Mouse (Mus musculus) embryonic facial prominence, embryonic 11.5 days (tissue): ENCODE results near the gene 3110009E18Rik. TPM values are rescaled to one million over a fixed set of nuclear protein-coding genes. Genes with fewer than 3 reads are reported as not detected.

Experiments used
- ATAC-seq: fragments of 200-750 bp; cut with Nextera tagmentation; replicated peaks from 2 replicates; pipeline ENCODE4 v1.8.0; 2017; ENCODE audit warnings: low read depth; ENCODE audit not compliant: insufficient number of reproducible peaks, low FRiP score, low TSS enrichment
- DNase-seq: peaks from one replicate; pipeline ENCODE4 v3.0.0-alpha.2; 2015; ENCODE audit warnings: low spot score
- H3K27ac ChIP-seq: fragments of 300-500 bp; sonication (generic); replicated peaks from 2 replicates; pipeline ENCODE4 v1.5.1; 2014; ENCODE audit warnings: mild to moderate bottlenecking, low read depth, low read length, control low read depth
- H3K27me3 ChIP-seq: fragments of 300-500 bp; sonication (generic); 2 replicates; pipeline ENCODE4 v1.6.1; 2014; ENCODE audit warnings: mild to moderate bottlenecking, low read length, moderate library complexity, mixed read lengths; ENCODE audit not compliant: control insufficient read depth, insufficient read depth
- H3K36me3 ChIP-seq: fragments of 300-500 bp; sonication (generic); replicated peaks from 2 replicates; pipeline ENCODE4 v1.6.1; 2014; ENCODE audit warnings: low read depth, mild to moderate bottlenecking, low read length, moderate library complexity, mixed read lengths; ENCODE audit not compliant: control insufficient read depth, insufficient read depth
- H3K4me1 ChIP-seq: fragments of 300-500 bp; sonication (generic); 2 replicates; pipeline ENCODE4 v1.6.1; 2014; ENCODE audit warnings: low read length, mixed read lengths; ENCODE audit not compliant: control insufficient read depth, insufficient read depth
- H3K4me2 ChIP-seq: fragments of 300-500 bp; sonication (generic); 2 replicates; pipeline ENCODE4 v1.6.1; 2014; ENCODE audit warnings: low read depth, mild to moderate bottlenecking, control low read depth, low read length, moderate library complexity
- H3K4me3 ChIP-seq: fragments of 300-500 bp; sonication (generic); 2 replicates; pipeline ENCODE4 v1.5.1; 2014; ENCODE audit warnings: low read depth, low read length, control low read depth
- H3K9ac ChIP-seq: fragments of 300-500 bp; sonication (generic); replicated peaks from 2 replicates; pipeline ENCODE4 v1.6.1; 2014; ENCODE audit warnings: mild to moderate bottlenecking, control low read depth, low read length
- H3K9me3 ChIP-seq: fragments of 300-500 bp; sonication (generic); replicated peaks from 2 replicates; pipeline ENCODE4 v1.6.1; 2016; ENCODE audit warnings: mild to moderate bottlenecking, low read length, inconsistent platforms, mixed read lengths; ENCODE audit not compliant: control insufficient read depth
- WGBS: fragments of 180-500 bp; shearing (Covaris S2); extraction: QIAGEN DNeasy Blood & Tissue Kit; methylation state at CpG from one replicate; pipeline ENCODE4 v1.1.7; 2014; 5-methylcytosine and 5-hydroxymethylcytosine counted together
- polyA plus RNA-seq: library from polyadenylated mRNA; unstranded; fragments of >200 nt; fragmentation: Nextera tagmentation; extraction: Ambion mirVana; gene quantifications from 2 replicates; pipeline ENCODE4 v1.2.1, GENCODE M21; 2014

The 3110009E18Rik gene
- polyA plus RNA-seq, 1 experiment from 2014 or later, result 20.7 TPM

DNA sequence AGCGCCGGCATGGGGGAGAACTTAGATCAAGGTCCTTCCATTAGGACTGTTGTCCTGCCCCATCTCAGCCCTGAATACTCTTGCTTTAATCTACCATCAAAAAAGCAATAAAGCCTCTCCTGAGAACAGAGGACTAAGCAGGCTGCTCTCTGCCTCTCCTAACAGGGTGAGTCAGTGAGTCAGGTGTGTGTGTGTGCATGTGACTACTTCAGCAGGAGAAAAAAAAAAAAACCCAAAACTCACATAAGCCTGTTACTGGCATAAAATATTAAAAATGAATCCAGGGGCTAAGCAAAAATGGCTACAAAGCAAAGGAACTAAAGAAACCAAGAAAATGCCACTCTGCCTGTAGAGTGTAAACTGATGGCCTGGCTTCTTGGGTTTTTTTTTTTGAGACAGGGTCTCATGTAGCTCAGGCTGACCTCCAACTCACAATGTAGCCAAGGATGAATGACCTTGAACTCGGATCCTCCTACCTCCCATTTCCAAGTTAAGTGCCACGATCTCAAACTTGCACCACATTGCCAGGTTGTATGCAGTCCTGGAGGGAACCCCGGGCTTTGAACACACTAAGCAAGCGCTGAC, 114.7 kb downstream of the 3110009E18Rik start:
- DNase-seq (no peak), ATAC-seq (no peak)
- no peaks in the 10 kb centered on the region for H3K36me3 ChIP-seq
- H3K27me3 ChIP-seq, result no peaks in the 10 kb centered on the region
- no peak overlapping the region for H3K27ac ChIP-seq
- H3K4me3 ChIP-seq, result no peak overlapping the region
- no peak overlapping the region for H3K4me2 ChIP-seq
- no peaks in the 10 kb centered on the region for H3K9me3 ChIP-seq
- H3K9ac ChIP-seq, result no peak overlapping the region
- no peaks in the 10 kb centered on the region for H3K4me1 ChIP-seq
- WGBS, result 90% methylated on average over 6 of the region's 6 CpGs

DNA sequence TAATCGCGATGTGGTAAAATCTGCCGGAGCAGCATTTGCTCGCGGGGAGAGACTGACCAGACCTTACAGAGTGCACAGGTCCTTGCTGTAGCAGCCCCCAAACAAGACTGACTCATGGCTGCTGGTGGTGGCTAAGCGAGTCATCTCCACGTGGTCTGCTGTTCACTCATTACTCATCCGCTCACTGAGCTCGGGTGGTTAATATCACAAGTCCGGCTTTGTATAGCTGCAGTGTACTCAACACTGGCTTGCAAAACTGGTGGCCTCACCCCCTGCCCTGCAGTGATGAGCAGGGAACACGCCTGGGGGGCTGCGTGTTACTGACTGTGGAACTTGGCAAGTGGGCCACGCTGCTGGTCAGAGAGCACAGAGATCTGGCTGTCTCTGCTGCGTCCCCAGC, 115.4 kb downstream of the 3110009E18Rik start:
- Histone ChIP-seq H3K4me2 (no peak overlapping the region), H3K27ac (no peak overlapping the region), H3K4me3 (no peak overlapping the region), H3K27me3 (no peaks in the 10 kb centered on the region), H3K36me3 (no peaks in the 10 kb centered on the region), H3K4me1 (no peaks in the 10 kb centered on the region), H3K9me3 (no peaks in the 10 kb centered on the region), H3K9ac (no peak overlapping the region)
- 90% methylated on average over 14 of the region's 14 CpGs for WGBS
- DNase-seq (no peak), ATAC-seq (no peak)

DNA sequence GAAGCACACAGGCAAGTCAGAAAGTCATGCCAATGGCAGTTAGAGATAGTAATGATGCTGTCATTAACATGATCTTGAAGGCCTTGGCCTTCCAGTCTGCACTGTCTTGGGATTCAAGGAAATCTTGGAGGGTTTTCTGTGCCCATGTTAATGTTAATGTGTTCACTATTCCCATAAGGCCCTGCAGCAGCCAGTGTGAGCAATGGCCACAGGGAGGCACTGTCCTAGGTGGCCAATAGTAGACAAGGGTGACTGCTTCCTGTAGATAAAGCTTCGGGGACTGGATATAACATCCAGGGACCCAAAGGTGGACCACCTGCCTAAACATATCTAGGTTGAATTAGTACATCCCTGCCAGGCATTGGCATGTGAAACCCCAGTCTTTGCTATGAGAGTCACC, 116.1 kb downstream of the 3110009E18Rik start:
- Histone ChIP-seq H3K4me3 (no peak overlapping the region), H3K9me3 (no peaks in the 10 kb centered on the region), H3K27me3 (no peaks in the 10 kb centered on the region), H3K27ac (no peak overlapping the region), H3K9ac (no peak overlapping the region), H3K36me3 (no peaks in the 10 kb centered on the region), H3K4me1 (no peaks in the 10 kb centered on the region), H3K4me2 (no peak overlapping the region)
- DNase-seq, result no peak
- no peak for ATAC-seq
- WGBS, result 79% methylated on average over 1 of the region's 1 CpGs

Other genes with a start within 250 kb of the 3110009E18Rik start
- 7.6 and 8.0 TPM in 2 replicates for gene Tmem177, start 208.0 kb upstream of the 3110009E18Rik start, polyA plus RNA-seq
- gene Cfap221, start 124.0 kb upstream of the 3110009E18Rik start, polyA plus RNA-seq, result 0.74 TPM in 1 of 2 replicates, not detected in the other
- not detected in 2 replicates for gene Sctr, start 114.3 kb upstream of the 3110009E18Rik start, polyA plus RNA-seq
- 6.1 and 8.9 TPM in 2 replicates for gene Tmem37, start 47.1 kb upstream of the 3110009E18Rik start, polyA plus RNA-seq
- 674 and 686 TPM in 2 replicates for gene Dbi, start 109 bp upstream of the 3110009E18Rik start, polyA plus RNA-seq
- gene Steap3, start 151.5 kb downstream of the 3110009E18Rik start, polyA plus RNA-seq, result 3.3 and 3.7 TPM in 2 replicates
- 0.21 and 0.24 TPM in 2 replicates for gene C1ql2, start 219.4 kb downstream of the 3110009E18Rik start, polyA plus RNA-seq